Mouse (Mus musculus) regulatory T cell (primary cell): ENCODE results near the gene Mgat2.

Experiments
- in situ Hi-C: fragments of 300-600 bp; cut with MboI, MseI; formaldehyde crosslinking; loops from one replicate; pipeline ENCODE4 v1.15.1; 2025; ENCODE audit warnings: high pct_unique_total_duplicates

Gene Mgat2

GRCm38 (mm10) chr12:69208520-69208919 is 24.6 kb downstream of the Mgat2 start:
- in situ Hi-C loops, result loop anchor here (5.0 kb wide), 1 partner anchor 384 kb away; no protein-coding TSS in a partner anchor

DNA sequence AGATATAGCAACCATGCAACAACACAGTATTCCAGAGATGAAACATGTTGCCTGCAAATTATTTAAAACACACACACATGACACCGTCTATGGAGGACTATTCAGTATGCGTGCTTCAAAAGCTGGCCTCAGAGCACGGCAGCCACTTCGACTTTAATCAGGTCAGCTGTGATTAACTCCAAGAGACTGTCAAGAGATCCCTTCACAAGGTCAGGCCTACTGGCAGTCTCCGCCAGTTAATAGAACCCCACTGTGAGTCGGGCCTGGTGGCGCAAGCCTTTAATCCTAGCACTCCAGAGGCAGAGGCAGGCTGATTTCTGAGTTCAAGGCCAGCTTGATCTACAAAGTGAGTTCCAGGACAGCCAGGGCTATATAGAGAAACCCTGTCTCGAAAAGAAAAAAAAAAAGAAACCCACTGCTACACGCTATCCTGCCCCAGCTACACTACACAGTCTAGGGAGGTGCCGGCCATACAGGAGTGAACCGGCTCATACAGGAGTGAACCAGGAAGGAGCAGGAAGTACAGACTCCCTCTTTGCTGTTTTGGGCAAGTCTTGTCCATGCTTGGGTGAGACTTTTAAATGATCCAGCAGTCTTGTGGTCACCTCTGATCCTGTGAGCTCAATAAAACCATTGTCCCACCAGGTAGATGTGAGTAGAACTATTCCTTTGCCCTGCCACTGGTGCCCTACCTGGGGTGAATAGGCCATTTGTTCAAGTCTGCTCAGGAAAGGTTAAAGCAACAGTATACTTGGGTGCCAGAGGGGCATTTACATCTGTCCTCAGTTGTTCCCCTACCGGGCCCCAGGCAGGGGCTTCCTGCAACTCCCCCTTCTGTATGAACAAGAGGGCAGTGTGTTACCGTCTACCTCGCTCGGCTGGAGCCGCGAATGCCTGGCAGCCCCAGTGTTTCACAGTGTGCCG is 26.4 kb downstream of the Mgat2 start:
- in situ Hi-C loops, result loop anchor here (10.0 kb wide), 1 partner anchor 94 kb away; no protein-coding TSS in a partner anchor

GRCm38 (mm10) chr12:69211057-69211456 is 27.1 kb downstream of the Mgat2 start:
- in situ Hi-C loops, result loop anchor here (10.0 kb wide), 1 partner anchor 94 kb away; no protein-coding TSS in a partner anchor

DNA sequence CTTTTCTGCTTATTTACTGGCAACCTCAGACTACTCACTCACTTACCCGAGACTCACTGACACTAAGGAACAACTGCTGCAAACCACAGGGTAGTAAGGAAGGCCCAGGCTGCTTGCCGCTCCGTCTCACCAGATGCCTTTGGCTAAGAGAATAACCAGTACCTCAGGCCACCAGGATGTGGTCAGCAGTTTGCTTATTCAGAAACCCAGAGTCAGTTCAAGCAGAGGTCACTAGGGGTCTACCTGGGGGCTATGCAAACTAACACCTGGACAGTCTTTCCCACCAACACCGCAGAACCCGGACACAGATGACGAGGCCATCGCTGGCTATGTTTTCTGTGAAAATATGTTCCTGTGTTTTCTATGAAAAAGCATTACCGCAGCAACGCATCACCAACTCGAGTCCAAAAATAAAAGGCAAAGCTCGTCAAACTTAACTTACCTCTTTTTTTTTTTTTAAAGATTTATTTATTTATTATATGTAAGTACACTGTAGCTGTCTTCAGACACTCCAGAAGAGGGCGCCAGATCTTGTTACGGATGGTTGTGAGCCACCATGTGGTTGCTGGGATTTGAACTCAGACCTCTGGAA is 29.3 kb downstream of the Mgat2 start:
- in situ Hi-C loops, result loop anchor here (10.0 kb wide), 1 partner anchor 92 kb away; no protein-coding TSS in a partner anchor

- in situ Hi-C loops, result loop anchor here (10.0 kb wide), 1 partner anchor 90 kb away; no protein-coding TSS in a partner anchor
These were observed 30.4 kb downstream of the Mgat2 start for GRCm38 (mm10) chr12:69214393-69214792.

GRCm38 (mm10) chr12:69215000-69215785 is 31.2 kb downstream of the Mgat2 start:
- in situ Hi-C loops, result loop anchor here (10.0 kb wide), 1 partner anchor 90 kb away; no protein-coding TSS in a partner anchor

DNA sequence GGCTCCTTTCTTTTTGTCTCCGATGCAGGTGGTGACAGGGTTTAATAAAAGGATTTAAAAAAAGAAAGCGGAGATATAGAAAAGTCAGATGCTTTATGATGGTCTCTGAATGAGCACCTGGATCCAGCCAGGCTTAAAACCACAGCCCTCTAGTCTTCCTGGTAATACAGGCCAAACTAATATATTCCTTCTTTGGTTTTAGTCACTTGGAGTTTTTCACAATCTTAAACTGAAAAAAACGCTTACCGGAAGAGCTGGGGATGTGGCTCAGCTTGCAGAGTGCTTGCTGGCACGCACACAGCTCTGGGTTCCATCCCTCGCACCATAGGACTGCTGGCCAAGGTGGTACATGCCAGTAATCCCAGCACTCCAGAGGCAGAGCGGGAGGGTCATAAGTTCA is 32.6 kb downstream of the Mgat2 start:
- in situ Hi-C loops, result loop anchor here (10.0 kb wide), 1 partner anchor 88 kb away; no protein-coding TSS in a partner anchor

DNA sequence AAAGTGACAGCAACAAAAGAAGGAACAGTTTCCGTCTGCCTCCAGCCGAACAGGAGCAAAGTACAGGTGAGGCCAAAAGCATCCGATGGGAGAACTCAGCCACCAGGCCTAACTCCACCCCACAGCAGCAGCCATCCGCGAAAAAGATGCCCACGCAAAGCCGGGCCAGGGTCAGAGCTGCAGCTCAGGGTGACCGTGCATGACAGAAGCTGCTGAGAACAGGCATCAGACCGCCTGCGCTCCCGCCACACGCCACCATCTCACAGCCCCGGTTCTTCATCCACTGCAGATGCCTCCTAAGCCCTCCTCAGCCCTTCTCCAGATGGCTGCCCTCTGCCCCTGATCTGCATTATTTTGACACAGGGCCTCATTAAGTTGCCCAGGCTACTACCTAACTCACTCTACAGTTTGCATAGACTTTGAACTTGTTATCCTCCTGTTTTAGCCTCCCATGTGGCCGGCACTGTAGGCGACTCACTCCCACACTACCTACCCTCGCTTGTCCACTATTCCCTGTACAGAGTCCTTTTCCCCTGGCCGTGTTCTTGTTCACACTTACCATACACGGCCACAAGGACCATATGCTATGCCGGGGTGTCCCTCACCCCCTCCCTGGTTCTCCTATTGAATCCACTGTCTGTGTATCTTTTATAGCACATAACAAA is 36.8 kb downstream of the Mgat2 start:
- in situ Hi-C loops, result no loop called here

- in situ Hi-C loops, result no loop called here
These were observed 44.0 kb downstream of the Mgat2 start, which contains the start of gene Pole2 for GRCm38 (mm10) chr12:69227776-69228466. Pole2 (minus strand) TSS chr12:69228195.

DNA sequence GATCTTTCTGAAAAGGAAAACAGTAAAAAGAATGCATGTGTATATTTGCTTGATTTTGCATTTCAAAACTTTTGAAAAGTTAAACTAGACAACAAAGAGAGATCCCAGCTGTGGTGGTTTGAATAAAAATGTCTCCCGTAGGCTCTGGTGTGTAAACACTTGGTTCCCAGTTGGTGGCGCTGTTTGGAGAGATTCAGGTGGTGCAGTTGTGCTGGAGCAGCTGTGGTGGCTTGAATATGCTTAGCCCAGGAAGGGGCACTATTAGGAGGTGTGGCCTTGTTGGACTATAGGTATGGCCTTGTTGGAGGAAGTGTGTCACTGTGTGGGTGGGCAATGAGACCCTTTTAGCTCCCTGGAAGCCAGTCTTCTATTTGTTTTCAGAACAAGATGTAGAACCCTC is 45.3 kb downstream of the Mgat2 start:
- in situ Hi-C loops, result no loop called here

- in situ Hi-C loops, result loop anchor here (10.0 kb wide), 1 partner anchor 49 kb away; no protein-coding TSS in a partner anchor
These were observed 51.8 kb downstream of the Mgat2 start for GRCm38 (mm10) chr12:69235782-69236181.
